Mouse (Mus musculus) spleen, embryonic (tissue): ENCODE measurements at regions not wholly inside any gene's neighbourhood (a gene's known extent, or its start where the extent isn't known, plus 50 kb on each side); places are given as distances from the start of the nearest gene placed in this dataset.

Experiments used
- CTCF ChIA-PET: fragments of 350-600 bp; sonication (Branson Sonifier 250); formaldehyde crosslinking; loops from one replicate; lab custom pipeline; 2022; lab: Charles Lee

DNA sequence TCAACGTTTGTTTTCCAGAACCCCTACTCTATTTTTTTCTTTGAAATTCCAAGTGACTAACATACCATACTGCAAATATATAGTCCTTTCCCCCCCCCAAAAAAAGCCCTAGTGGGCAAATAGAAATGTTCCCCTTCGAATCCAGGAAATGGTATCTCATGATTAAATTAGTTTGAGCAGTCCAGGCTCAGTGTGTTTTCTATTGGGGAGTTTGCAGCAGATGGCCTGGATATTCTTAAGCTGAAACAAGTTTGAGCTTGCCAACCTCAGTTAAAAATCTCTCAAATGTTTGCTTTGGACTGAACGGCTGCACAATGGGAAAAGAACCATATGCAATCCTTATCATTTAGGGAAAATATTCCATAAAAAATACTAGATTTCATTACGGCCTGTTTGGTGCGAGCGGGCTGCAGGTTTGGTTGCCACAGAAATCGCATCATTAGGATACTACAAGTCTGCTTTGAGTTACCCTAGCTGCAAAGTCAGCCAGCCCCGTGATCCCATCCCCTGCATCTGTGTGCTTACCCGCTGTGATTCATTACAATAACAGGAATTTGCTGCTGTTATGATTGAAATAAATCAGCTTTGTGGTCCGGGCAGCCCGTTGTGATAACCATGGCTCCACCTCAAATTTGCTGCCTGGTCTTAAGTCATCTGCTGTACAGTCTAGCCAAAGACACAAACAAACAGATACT, 227.2 kb upstream of the Zfp637 start:
- CTCF ChIA-PET, result no interaction called here

DNA sequence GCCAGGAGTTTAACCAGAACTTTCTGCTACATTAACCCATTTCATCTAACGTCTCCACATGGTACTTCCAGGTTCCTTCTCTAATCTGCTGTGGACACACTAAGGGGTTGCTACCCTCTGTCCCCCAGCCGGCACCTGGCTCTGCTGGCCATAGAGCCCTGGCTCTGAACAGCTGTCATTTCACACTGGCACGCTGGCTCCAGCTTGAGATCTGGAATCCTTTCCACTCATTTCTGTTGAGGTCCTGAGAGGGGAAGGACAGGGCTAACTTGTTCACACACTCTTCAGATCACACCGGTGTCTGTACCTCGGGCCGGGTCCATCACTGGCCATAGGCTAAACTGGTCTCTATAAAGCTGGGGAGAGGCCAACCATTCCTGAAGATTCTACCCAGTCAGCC, 226.6 kb upstream of the Zfp637 start:
- CTCF ChIA-PET, result no interaction called here

DNA sequence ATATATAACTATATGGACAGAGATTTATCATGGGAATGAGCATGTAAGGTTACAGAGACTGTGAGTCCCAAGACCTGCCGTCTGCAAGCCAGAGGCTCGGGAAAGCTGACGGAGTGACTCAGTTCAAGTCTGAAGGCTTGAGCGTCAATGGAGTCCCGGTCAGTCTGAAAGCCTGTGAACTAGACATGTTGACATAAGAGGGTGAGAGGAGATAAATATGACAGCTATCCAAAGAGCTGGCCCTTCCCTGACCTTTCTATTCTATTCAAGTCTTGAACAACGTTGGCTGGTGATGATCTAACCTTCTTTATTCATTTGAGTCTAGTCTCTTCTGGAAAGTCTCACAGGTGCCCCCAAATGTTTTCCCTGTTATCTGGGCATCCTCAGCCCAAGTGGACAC, 223.8 kb upstream of the Zfp637 start:
- CTCF ChIA-PET, result no interaction called here

DNA sequence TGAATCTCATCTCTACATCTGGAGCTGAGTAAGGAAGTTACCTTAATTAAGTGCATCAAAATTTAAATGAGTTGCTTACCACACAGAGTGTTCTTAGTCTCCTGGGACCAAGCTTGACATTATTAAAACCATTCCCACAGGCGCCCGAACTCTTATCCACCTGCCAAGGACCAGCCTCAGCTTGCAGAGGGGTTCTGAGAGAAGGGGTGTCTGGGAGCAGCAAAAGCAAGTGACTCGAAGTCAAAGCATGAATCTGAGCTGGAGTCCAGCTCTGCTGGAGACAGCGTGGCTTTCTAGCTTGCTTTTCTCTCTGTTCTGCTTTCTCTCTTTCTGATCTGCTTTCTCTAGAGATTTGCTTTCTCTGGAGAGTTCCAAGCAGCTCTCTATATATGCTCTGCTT, 223.0 kb upstream of the Zfp637 start:
- CTCF ChIA-PET, result no interaction called here

DNA sequence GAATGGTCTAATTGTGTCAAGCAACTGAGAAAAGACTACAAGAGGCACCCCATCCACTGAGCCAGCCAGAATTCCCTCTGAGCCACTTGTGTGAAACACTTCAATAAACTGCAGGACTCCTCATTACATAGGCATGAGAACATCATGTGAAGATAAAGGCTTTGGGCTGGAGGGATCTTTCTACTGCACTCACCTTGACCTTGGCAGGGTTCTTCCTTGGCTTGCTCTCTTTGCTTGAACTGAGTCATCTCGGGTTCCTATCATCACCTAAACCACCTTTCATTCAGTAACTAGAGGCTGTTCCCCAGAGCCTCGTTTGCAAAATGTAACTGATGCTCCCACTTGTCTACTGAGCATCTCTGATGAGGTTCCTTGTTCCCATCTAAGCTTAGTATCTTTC, 221.4 kb upstream of the Zfp637 start:
- CTCF ChIA-PET, result no interaction called here

DNA sequence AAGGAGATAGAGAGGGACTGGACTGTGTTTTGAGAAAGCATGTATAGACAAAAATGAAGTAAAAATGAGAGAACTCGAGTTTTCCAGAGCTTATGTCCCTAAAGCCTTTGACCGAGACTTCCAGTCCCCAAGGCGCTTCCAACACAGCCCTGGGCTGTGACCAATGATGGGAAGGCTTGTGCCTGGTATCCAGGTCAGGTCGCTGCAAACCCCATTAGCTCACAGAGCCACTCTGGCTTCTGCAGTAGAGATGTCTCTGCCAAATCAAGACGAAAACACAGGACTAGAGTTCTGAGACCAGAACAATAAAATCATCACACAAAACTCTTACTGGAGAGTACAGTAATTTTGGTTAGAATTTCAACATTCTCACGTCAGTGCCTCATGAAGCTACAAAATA, 218.5 kb upstream of the Zfp637 start:
- CTCF ChIA-PET, result no interaction called here

DNA sequence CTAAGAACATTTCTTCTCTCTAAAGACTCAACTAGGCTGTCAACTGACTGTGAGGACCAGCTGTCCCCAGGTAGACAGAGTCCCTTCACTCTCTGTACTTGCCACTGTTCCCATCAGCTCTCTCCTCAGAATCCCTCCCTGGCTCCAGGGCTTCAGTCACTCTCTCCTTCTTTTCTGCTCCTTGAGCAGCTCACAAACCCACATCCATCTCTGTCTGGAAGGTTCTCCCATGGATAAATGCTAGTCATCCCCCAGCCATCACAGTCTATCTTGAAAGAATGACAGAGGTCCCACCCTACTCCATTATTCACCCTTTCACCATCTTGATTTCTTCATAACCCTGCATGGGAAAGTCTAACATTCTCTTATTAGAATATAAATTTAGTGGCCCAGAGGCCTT, 218.0 kb upstream of the Zfp637 start:
- CTCF ChIA-PET, result no interaction called here

DNA sequence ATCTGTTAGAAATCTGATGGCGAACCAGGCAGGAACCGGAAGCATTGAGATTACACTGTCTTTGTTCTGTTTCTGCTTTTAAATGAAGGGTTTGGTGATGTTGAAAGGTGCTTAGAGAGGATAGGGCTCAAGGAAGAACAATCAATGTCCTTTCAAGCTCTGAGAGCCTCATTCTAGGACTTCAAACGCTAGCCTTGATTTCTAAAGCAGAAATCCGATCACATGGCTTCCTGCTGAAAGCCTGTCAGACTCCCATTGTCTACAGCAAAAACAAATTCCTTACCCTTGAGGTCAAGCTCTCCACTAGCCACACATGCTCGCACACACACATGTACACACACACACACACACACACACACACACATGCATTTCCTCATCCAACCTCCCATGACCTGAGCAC, 215.3 kb upstream of the Zfp637 start:
- CTCF ChIA-PET, result no interaction called here

DNA sequence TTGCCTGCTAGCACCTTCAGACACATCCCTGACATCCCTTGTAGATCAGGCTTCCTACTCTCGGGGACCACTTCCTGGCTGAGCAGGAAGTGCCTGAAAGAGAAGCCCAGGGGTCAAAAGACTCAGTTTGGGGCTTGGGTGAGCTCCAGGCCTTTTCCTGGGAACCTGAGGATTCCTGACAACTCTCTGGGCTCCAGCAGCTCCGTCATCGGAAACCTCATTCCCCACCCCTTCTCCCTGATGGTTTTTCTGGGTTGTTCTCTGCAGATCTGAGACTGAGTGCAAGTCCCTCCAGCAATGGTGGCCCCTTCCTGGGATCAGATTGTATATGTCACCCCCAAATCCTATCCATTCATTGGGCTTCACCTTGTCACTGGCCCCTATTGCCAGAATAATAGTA, 213.5 kb upstream of the Zfp637 start:
- CTCF ChIA-PET, result no interaction called here

DNA sequence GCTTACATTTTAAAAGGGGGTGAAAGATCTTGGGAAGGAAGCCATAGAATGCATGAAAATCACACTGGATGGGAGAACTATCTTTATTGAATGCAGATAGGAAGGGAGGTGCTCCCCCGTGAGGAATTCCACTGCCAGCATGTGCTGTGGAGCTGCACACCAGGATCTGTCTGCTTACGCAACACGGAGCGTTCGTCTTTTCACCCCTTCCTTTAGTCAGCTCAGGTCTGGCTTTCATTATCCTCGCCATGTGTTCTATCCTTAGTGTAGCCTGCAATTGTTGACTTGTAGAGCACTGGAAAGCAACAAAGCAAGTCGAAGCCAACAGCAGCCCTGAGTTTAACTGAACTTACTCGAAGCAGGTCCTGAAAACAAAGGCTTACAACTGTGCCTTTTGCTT, 194.4 kb upstream of the Zfp637 start:
- CTCF ChIA-PET, result no interaction called here

DNA sequence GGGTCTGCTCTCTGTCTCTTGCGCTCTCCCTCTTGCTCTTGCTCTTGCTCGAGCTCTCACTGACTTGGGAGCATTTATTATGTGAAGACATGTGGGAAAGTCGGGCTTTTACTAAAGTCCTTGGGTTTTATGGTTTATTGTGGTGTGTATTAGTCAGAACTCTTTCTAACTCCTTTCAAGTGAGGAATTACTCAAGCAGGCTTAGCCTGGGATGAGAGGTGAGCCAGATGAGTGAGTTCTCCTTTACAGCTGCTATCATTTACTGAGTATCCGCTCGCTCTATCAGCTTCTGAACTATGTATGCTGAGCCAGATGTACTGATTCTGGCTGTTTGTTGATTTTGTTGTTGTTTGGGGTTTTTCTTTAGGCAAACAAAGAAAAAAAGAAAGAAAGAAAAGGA, 190.4 kb upstream of the Zfp637 start:
- CTCF ChIA-PET, result no interaction called here

DNA sequence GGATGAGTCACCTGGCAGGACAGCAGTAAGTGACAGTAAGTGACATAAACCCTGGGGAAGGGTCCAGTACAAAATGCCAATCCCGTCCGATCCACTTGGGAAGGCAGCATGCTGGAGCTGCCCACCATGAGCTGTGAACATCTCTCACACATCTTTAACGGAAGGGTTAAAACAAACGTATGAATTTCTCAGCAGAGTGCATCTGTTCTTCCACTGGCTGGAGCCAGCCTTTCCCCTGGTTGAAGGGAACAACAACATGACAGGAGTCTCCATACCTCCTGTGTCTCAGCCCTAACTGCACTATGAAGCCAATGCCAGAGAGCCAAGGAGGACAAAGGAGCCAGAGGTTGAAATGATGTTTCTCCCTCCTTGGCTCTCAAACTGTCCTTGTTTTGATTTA, 189.4 kb upstream of the Zfp637 start:
- CTCF ChIA-PET, result no interaction called here

DNA sequence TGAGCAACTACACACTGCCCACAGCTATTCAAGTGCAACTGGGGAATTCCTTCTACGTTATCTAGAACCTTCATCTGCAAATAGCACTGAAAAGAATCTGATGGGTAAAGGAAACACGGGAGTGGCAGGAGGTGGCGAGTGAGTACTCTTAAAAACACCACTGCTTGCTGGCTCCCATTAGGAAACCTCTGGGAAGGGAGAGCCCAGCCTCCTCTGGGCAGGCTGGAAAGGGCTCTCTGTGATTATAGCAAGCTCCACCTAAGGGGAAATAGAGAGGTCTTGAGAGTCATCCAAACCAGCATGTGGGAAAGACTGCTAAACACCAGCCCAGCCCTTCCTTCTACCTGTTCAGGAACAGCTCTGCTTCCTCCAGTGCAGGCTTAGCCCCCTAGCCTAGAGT, 189.0 kb upstream of the Zfp637 start:
- CTCF ChIA-PET, result no interaction called here

DNA sequence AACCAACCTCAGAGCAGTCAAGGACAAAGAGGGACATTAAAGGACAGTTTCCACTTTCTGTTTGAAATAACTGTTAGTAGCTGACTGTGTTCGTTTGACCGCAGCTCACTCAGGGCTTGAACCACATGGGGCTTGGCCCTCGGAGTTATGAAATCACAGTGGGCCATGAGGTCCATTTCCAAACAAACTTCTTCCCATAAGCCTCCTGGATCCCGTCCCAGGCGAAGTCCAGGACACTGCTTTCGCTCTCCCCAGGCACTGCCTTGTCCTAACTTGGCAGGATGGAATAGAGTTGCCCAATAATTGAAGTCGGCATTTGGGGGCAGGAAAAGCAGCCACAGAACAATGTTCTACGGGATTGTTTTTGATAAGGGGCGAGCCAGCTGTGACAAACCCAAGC, 188.1 kb upstream of the Zfp637 start:
- CTCF ChIA-PET, result no interaction called here

DNA sequence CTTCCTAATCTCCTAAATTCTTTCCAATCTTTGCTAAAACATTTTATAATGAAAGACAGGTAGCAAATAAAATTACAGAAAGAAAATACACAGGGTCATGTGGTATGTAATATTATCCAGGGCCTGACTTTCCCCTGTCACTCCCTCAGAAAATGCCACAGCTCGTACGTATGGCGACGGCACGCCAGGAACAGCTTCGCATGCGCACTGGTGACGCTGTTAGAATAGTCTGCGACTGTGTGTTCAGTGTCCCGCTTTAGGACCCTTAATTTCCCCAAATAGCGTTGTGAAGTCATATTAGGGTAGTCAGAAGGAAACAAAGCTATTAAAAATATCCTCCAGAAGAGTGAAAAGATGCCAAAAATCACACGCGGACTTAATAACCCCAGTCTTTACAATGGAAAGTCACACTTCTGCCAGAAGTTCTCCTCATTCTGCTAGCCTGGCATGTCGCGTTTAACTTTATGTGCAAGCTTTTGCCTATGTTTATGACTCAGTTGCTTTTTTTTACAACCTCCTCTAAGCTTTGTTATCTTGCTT, 187.0 kb upstream of the Zfp637 start:
- CTCF ChIA-PET, result no interaction called here

DNA sequence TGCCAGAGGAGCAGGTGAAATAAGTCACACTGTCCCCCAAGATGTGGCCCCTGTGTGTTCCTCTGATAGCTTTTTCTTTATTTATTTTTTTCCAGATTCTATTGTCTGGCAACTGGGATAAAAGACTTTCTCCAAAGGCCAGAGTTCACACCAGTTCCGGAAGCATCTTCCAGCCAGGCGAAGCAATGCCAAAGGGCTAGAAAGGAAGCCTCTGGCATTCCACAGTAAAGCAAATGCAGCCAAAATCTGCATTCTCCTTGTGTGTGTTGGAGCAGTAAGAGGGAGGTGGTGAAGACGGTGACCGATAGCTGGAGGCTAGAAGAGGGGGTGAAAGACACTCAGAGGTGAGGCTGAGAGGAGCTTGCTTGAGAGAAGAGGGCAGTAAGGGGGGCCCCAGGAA, 185.0 kb upstream of the Zfp637 start:
- CTCF ChIA-PET, result no interaction called here

DNA sequence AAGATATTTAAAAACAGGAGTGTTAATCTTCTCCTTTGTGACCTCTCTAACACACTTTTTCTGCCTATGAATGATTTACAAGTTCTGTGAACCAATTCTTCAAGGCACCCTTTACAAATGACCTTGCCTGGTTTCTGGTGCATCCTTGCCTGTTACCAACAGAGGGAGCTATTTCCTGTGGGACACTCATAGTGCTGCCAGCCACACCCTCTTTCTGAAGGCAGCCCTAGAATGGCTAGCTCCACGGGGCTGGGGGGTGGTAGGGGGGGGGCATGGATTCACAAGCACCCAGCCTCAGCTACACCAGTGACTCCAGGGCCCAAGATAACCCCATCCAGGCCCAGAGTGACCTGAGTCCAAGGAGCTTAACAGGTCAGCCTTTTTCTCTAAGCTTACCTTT, 180.4 kb upstream of the Zfp637 start:
- CTCF ChIA-PET, result no interaction called here

DNA sequence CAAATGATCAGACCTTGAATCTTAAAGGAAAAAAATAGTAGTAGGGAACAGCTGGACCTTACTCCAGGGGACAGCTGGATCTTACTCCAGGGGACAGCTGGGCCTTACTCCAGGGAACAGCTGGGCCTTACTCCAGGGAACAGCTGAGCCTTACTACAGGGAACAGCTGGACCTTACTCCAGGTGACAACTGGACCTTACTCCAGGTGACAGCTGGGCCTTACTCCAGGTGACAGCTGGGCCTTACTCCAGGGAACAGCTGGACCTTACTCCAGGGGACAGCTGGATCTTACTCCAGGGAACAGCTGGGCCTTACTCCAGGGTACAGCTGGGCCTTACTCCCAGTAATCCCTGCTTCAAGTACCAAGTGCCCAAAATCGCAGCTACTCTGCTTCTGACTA, 178.3 kb upstream of the Zfp637 start:
- CTCF ChIA-PET, result no interaction called here

DNA sequence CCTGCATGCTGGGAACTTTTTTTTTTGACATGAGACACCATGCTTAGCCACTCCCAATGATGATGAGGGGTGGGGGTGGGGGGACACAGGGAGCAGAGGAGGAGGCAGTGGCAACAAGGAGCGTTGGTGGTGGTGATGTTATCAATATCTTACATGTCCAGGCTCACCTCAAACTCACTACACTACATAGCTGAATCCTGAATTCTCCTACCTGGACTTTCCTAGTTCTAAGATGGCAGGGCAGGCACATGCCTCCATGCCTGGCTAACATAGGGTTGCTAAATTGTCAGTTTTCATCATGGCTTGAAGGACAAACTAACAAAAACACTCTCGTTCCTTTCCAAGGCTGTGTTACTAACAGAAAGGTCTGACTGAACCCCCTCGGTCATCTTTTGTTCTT, 170.6 kb upstream of the Zfp637 start:
- CTCF ChIA-PET, result no interaction called here

DNA sequence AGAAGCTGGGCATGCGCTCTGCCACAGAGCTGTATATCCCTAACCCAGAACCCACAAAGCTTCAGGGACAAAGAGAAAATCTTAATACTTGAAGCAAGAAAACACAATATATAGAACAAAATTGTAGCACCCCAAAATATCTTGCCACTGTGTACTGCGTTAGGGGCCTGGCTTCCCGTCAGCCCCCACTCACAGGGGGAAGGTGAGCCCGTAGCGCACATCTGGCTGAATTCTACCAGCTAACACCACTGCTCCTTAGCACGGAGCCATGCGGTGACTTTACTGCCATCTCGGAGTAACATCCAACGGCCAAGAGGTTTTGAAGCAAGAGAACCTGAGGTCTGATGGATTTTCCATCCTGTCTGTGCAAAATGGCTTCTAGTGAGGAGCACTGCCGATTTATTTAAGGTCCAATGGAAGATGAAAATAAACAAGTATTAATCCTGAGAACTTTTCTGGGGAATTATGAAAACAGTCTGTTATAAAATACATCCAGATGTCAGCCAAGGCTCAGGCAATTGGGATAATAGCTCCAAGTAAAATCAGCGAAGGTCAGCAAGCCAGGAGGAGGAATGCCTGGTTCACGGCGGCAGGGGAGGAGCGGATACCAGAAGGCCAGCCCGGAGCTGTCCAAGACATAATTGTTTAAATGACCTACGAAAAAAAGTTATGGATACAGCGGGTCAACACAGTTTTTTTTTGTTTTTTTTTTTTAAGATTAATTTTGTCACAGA, 170.0 kb upstream of the Zfp637 start:
- CTCF ChIA-PET, result no interaction called here

DNA sequence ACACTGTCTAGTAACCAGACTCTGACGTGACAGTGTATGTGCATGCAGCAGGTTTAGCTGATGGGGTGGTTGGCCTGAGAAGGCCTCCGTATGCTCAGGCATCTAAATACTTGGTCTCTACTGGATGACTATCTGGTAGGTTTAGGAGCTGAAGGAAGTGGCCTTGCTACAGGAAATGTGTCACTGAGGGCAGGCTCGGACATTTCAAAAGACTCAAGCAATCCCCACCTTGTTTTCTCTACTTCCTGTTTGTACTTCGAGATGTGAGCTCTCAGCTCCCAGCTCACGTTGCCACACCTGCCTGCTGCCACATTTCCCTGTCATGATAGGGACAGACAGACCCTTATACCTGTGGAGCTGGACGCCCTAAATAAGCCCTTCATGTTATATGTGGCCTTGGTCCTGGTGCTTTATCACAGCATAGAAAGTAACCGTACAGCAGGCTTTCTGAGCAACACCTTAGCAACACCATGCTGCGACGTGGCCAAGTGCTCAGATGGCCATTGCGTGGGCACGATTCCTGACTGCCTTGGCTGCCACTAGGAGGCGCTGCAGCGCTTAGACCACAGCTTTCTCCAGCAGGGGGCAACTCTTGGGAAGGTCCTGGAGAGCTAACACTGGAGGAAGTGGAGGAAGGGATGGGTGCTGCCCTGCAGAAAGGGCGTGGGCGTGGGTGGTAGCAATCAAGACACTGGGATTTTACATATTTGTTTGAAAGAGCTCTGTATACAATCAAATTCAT, 165.8 kb upstream of the Zfp637 start:
- CTCF ChIA-PET, result no interaction called here

DNA sequence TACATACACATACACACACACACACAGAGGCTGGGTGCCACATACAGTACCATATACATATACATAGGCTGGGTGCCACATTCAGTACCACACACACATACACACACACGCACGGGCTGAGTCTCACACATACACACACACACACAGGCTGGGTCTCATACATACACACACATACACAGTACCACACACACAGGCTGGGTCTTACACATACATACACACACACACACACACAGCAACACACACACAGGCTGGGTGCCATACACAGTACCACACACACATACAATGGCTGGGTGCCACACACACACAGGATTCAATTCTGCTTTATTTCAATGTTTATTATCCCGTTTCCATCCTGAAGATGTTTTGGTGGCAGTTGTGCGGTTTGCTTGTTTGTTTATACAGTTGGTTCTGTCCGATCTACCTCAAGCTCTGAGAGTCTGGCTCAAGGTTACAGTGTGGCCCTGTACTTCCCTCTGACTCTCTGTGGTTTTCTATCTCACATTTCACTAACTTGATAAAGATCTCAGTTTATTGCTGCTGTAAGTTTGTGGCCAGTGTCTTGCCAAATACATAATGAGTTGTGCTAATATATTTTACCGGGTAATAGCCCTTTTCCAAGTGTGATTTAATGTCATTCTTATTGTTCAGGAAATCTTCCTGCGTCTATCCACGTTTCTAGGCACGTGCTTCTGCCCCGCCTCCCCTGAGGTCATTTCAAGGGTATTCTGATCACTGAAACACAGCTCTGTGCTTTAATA, 164.7 kb upstream of the Zfp637 start:
- CTCF ChIA-PET, result no interaction called here
